Mouse (Mus musculus) urinary bladder, adult 2 months (tissue): ENCODE data around the gene Arid2. TPM values are rescaled to one million over a fixed set of nuclear protein-coding genes. Genes with fewer than 3 reads are reported as not detected.

Source experiments
- DNase-seq: peaks from one replicate; pipeline ENCODE4 v3.0.0; 2022; ENCODE audit warnings: low spot score
- polyA plus RNA-seq: library from polyadenylated mRNA; depleted of rRNA; stranded (reverse); fragments of >200 nt; gene quantifications from 2 replicates; pipeline ENCODE4 v1.2.3, GENCODE M21; 2012

Arid2 gene
- polyA plus RNA-seq, 1 experiment = 14.1 TPM

DNA sequence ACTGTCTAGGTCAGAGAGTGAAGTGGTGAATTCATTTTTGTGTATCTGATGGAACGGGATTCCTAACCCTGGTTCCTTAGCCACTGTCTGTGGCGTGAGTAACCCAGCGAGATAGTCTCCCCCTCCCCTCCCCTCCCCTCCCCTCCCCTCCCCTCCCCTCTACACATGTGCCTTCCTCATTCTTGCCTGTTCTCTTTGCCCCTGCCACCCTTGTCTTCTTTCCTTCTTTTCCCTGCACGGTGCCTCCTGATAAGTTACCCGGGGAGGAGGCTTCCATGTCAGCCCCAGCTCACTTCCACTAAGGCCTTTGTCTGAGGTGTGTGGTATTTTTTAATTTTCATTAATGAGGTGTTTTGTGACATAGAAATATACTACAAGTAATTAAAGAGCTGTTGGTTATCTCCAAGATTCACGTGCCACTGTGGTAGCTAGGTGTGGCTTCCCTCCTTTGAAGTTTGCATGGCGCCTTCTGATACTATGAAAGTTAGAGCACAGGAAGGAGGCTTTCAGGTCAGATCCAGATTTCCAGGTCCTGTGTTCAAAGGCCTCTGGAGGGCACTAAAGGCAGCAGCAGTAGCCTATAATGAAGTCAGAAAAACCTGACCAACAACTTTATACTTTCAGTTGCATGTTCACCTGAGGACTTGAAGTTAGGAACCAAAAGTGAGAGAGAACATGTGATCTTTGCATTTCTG, 57.4 kb downstream of the Arid2 start:
- DNase-seq = no peak

DNA sequence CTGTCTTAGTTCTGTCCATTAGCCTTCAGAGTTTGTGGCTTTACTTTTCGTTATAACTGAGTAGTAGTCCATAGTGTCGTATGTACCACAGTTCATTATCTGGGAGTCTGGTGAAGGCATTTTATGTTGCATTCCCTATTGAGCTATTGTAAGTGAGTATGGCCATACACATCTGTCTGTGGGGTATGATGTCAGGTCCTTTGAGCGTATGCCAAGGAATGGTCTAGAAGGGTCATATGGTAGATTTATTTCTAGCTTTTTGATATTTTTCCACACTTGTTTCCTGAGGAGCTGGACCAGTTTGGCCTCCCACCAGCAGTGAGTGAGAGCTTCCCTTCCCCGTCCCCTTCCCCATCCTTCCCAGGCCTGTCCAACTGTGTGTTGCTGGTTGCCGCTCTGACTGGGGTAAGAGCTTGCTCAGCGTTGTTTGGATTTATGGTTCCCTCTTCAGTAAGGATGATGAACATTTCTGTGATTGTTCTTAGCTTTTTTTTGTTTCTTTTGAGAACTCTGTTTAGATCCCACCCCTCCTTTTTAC, 58.1 kb downstream of the Arid2 start:
- no peak for DNase-seq

DNA sequence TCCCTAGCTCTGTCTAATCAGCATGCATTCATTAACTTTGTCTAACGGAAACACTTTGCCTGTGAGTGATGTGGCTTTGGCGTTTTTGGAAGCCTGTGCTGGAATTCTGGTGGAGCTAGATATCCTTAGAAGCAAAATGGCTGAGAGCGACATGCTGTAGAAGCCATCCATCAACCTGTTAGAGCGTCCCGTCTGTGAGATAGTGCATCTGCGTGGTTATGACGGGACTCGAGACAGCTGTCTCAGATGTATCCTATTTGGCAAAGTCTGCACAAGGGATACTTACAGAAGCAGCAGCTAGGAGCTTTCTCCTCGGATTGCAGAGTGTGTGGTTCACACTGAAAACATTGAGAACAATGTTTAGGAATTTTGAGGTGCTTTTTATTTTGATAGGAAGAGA, 64.1 kb downstream of the Arid2 start:
- DNase-seq = no peak

DNA sequence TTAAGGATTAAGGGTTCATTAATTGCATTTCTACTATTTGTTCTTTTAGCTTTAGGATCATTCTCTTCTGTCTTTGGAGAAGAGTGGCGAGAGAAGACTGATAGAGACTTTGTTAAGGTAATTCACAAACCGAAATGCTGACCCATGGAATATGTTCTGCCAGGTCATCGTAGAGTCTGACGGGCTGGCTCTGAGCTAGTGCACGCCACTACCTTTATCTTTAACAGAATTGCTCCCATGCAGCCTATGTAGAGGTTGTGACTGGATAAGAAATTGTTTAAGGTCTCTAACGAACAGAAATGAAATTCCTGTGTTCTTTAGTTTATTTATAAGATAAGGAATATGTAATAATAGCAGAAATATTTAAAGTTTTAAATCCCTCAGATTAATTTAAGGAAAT, 71.6 kb downstream of the Arid2 start:
- no peak for DNase-seq

DNA sequence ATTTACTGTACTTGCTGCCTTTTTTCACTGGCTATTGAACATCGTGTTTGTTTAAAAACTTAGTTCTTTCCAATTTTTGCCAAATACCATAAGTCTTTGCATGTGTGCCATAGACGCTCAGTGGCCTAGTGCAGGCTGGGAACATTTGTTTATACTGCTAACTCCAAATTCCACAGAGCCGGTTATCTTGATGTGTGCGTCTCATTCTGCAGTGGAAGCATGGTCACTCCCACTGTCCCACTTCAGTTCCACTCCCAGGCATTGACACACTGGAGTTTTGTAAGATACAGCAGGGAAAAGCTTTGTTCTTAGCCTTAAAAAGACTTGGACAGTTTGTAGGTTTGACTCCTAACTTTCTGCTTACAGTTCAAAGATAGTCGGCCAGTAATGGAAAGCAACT, 73.3 kb downstream of the Arid2 start:
- DNase-seq = no peak

DNA sequence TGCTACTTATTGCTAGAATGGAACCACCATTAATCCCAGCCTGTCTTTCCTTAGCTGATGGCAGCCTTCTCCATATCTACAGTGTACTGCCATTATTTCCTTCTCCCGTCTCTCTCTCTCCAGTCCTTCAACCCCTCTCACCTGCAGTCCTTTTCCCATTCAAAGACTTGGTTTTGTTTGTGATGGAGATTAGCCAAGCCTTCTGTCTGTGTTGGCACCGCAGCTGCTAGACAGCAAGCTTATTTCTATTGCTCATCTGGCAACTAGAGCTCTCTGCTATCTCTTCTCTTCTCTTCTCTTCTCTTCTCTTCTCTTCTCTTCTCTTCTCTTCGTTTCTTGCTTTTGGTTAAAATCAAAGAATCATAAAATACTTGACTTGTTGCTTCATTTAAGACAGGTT, 78.0 kb downstream of the Arid2 start:
- no peak for DNase-seq

DNA sequence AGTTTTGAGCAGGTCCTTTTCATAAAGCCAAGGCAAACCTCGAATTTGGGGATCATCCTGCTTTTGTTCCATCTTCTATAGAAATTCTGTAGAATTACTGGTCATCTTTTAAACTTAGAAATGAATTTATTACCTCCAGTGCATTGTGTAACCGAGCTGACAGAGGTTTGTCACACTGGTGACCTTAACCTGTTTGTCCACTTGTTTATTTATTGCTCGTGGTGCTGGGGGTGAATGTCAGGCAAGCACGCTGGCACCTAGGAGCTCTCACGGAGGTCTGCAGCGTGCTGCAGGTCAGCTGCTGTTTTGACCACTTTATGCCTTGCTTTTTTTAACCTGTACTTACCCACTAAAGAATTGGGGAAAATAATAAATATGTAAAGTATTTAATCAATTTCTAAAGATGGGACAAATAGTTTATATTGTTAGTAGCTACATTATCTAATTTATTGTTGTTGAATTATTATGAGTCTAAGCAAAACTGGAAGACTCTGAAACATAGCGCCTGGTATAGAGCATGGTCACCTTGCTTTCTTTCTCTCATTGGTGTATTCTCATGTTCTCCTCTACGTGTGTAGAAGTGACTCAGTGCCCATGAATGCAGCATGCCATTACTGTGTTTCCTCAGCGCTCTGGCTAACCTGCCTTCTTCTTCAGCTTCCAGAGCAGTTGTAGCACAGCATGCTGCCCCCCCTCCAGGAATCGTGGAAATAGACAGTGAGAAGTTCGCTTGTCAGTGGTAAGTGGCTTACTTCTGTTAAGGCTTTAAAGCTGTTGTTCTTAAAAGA, 79.1 kb downstream of the Arid2 start:
- no peak for DNase-seq

DNA sequence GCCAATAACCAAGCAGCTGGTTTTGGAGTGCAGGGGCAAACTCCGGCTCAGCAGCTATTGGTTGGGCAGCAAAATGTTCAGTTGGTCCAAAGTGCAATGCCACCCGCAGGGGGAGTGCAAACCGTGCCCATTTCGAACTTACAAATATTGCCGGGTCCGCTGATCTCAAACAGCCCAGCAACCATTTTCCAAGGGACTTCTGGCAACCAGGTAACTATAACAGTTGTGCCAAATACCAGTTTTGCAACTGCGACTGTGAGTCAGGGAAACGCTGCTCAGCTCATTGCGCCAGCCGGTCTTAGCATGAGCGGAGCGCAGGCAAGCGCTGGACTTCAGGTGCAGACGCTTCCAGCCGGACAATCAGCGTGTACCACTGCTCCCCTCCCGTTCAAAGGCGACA, 84.0 kb downstream of the Arid2 start:
- DNase-seq = no peak

DNA sequence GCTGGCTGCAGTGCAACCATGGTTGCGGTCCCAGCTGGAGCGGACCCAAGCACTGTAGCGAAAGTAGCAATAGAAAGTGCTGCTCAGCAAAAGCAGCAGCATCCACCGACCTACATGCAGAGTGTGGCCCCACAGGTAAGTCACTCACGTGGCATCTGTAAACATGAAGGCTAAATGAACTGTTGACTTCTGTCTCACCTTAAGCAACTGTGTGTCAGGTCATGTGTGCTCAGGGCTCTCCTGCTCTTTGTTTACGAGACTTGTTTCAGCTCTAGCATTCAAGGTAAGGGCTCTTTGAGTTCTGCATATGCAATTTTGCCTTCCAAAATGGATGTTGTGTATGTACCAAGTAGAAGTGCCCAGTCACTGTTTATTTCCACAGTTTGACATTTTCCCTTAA, 85.3 kb downstream of the Arid2 start:
- no peak for DNase-seq

DNA sequence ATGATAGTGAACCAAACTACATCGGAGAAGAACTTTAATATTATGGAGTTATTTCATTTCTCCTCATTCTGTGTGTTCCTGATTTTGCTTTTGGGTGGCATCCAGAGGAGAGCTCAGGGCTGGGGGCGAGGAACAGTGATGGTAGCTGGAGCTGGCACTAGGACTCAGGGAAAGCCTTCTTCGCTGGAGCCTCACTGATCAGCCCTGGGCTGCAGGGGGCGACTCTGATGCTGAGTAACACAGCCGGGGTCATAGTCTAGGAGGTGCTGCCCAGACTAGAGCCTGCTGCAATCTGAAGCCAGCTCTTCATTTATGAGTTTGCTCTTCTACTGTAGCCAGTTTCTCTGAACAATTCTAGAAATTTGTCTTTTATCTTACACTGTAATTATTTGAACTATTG, 85.8 kb downstream of the Arid2 start:
- no peak for DNase-seq

DNA sequence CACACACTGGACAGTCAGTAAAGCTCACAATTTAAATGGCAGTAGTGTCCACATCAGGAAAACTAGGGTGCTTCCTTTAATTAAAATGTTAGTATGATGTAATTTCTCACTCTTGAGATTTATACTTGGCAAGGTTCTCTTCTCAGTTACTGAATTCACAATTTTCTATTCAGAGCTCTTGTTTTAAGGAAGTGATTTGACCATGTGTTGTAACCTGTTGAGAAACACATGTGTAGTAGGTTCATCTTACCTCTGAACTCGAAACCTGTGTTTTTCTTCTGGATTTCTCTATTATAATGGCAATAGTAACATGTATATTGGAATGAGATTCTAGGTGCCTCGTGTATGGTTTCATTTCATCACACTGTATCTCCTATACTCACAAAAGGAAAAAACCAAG, 88.9 kb downstream of the Arid2 start:
- no peak for DNase-seq

DNA sequence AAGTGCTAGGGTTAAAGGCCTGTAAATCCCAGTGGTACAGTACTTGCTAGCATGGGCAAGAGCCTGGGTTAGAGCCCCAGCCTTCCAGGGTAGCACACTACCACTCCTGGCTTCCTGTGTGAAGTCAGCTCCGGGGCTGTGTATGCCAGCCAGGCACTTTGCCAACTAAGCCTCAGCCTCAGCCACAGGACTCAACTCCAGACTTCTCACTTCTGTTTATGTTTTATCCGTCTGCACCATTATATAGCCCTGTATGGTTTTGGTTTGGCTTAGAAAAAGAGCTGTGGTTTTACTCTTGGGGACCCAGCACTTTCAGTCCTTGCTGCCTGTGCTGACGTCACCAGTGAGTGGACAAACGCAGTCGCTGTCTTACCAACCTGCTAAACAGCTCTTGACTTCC, 89.9 kb downstream of the Arid2 start:
- no peak for DNase-seq

DNA sequence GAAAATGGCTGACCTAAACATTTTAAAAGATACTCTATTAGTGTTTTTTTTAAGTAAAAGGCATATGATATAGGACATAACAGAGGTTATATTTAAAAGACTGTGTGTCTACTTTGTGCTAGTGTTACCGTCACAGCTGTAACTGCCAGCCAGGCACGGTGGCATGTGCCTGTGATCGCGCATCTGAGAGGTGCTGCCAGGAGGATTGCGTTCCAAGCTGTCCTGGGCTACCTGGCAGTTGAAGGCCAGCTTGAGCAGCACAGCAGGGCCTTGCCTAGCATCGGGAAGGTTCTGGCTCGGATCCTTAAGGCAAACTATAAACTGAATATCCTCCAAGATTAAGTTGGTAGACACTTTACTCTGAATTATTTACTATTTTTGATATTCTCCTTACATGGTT, 90.4 kb downstream of the Arid2 start:
- DNase-seq = no peak

DNA sequence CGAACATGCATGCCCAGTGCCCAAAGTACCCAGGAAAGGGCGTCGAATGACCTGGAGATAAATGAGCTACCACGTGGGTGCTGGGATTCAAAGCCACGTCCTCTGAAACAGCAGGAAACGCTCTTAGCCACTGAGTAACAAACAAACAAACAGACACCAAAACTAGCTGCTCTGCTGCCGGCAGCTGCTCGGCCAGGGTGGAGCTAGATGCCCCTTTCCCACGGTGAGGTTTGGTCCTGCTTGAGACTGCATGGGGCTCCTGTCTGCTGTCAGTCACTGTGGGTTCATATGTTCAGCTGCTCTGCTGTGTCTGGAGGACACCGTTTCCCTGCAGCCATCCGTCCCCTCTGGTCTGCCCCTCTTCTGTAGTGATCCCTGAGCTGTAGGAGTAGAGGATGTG, 94.9 kb downstream of the Arid2 start:
- DNase-seq = no peak

DNA sequence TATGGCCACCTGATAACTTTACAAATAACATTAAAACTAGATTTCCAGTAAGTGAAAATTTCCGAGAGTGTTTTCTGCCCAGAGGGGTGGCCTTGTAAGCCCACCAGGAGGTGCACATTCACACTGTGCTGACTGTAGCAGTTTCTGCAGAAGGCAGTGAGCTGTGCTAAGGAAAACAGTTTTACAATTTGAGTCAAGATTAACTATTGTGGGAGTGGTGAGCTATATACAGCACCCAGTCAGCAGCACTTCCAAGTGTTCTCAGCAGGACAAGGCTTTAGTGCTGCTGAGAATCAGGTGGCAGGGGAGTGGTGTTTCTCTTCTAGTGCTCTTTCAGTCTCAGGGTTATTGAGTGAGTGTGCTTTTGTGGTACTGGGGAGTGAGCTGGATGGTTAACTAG, 101.2 kb downstream of the Arid2 start:
- DNase-seq = no peak

DNA sequence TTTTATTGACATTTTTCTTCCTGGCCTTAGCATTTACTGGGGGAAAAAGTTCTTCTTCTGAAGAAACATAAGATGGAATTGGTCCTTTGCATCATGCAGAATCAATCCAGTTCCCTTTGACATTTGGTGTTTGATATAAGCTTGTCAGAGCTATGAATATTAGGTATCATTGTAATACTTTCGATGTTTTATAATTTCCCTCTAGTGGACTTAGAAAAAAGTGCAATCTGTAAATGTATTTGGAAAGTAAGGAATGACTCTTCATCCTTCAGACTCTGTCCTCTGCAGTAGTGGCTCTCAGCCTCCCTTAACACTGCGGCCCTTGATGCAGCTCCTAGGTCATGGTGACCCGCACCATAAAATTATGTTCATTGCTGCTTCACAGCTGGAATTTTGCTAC, 105.6 kb downstream of the Arid2 start:
- no peak for DNase-seq

DNA sequence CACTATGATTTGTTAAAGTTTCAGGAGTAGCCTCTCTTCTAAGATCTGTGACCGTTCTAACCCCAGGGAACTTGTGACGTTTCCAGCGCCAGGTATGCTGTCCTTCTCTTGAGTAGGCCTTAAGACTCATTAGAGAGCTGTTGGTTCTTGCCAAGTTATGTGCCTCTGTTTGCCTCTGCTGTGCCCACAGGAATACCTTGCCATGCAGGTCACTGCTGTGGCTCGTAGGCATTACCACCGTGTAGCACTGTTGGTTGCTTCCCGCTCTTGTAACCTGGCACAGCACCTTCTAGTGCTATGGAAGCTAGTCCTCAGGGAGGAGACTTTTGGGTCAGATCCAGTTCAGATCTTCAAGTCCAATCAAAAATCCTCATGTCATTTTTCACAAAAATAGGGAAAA, 107.8 kb downstream of the Arid2 start:
- DNase-seq = no peak

DNA sequence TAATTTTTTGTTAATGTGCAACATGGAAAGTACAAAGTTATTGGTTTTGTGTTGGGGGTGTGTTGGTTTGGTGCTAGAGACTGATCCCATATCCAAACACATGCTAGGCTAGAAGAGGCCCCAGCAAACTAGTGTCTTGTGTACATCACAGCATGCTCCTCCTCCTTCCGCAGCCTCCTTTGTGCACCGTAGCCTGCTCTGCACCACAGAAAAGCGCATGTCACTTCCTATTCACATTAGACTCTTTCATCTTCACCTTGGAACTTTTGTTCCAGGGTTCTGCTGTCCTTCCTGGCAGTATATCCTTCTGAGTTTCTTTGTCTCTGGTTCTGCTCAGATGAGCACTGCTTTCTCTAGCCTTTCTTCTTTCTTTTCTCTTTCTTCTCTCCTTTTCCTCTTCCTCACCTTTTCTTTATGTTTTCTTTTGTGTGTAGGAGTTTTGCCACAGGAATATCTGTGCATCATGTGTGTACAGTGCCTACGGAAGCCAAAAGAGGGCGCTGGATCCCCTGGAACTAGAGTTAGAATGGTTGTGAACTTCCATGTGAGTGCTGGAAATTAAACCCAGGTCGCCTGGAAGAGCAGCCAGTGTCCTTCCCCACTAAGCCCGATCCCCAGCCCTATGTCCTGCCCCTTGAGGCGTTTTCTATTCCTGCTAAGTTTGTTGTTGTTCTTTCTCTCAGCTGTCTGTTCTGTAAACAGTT, 109.5 kb downstream of the Arid2 start:
- DNase-seq = no peak

DNA sequence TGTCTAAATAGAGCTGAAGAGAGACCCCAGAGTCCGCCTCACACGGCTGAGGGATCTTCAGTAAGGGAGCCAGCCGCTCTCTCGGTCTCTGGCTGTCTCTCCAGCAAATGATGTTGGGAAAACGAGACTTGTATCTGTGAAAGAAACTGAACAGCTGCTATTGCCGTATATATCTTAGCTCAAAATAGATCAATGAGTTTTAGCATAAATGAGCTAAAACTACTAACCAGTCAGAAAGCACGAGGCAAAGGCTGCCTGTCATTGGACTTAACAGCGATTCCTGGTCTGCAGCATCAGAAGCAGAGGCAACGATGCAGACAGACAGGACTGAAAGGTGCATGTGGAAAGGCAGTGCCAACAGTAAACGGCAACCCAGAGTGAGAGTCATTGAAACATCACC, 111.0 kb downstream of the Arid2 start:
- no peak for DNase-seq

DNA sequence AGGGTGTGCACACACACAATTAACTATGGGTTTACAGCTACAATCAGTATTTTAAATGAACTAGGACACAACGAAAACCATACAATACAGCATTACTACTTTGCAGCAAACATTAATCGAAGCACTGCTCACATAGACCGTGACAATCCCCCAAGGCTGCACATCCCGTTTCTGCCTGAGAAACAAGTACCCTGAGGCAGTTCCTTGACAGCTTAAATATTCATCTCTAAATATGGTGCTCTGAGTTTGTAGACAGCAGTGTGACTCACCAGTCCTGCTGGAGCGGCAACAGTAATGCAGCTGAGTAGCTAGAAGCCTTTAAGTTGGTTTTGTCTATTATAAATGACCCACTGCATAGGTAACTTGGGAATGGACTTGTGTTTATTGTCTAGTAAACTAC, 118.2 kb downstream of the Arid2 start:
- no peak for DNase-seq

DNA sequence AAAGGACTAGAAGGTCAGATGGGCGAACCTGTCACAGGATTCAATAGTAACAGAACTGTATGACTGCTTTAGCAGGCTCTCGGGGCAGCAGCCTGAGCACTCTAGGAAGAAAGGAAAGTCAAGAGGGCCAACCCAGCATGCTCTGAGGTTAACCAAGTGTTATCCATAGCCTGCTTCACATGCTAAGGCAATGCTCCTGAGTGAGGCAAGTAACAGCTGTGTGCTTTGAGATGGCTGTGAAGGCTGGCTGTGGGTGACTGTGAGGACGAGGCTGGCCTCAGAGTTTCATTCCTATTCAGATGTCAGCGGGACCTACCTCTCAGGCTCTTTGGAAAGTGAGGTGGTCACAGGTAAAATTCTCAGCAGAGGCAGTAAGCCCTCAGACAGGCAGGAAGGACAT, 118.9 kb downstream of the Arid2 start:
- no peak for DNase-seq

DNA sequence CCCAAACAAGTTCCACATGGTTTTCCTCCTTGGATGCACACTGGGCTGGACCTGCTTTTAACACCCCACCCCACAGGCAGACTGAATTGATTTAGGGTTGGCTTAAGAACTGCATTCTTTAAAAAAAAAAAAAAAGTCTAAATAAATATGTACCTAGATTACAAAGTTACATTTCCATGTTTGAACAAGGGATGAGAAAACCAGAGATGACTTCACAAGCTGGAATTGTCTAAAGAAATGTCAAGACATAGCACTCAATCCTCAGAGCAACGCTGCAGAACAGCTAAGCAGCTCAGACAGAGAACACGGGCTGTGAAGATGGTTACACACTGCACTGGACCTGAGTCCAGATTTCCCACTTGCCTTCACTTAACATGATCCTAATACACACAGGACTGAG, 119.8 kb downstream of the Arid2 start:
- DNase-seq = no peak

DNA sequence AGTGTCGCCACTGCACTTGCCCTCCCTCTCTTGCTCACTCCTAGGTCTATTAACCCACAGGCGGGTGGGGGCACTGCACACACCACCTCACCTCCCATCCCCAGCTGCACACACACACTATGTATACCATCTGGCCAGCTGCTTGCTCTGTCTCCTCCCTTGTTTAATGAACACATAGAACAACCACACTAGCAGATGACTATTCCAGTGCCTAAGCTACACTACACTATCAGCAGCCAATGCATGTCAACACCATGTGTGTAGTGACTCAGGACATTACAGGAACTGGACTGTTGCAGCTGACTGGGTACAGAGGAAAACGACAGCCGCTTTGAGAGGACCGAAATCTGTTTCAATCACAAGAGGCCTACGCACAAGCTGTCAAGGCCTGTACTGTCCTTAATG, 121.4 kb downstream of the Arid2 start:
- no peak for DNase-seq
